ENCODE assay signal across 13 mouse cellular contexts in genomic region chr12:80787604-80788003, GRCm38 (mm10). TPM values are rescaled to one million over a fixed set of nuclear protein-coding genes. Genes with fewer than 3 reads are reported as not detected.
DNase-seq lines count a peak whose midpoint lies in the region; ATAC-seq and TF ChIP-seq lines count a peak whose summit lies in the region.
"Had no signal": no experiment of that assay in that cellular context is flagged by ENCODE, and none has a peak within 500 bp of the region (broad histone marks: within the 10 kb centered on the region; RNA-seq: fewer than 3 reads in every experiment).

No protein-coding gene starts in this region.

- intact Hi-C loops in left cerebral cortex, adult 2 months (cut with DNase I) = no loop called here

- DNase-seq in forebrain, embryonic 11.5 days (ENCODE audit: low spot score) = peak; percentile 50
- DNase-seq in forebrain, postnatal 0 days = no peak
- DNase-seq in lung, postnatal 10 days = peak; percentile 22
- no peak for DNase-seq in lung, adult 2 months
- peak; percentile 25 for DNase-seq in liver
- DNase-seq in embryonic facial prominence, embryonic 10.5 days (ENCODE audit: low spot score) = no peak
- no peak for DNase-seq in urinary bladder, postnatal 10 days (ENCODE audit: low spot score)
- DNase-seq in left cerebral cortex, adult 2 months (ENCODE audit: extremely low spot score in 1 of 2, low spot score in 2 of 2) = no peak
- DNase-seq: heart, postnatal 10 days had no signal

- WGBS in forebrain, embryonic 11.5 days = 62% methylated on average over 11 of the region's 11 CpGs
- 44% methylated on average over 11 of the region's 11 CpGs for WGBS in forebrain, postnatal 0 days
- 39% methylated on average over 11 of the region's 11 CpGs for WGBS in lung, adult 2 months
- WGBS in embryonic facial prominence, embryonic 10.5 days = 61% methylated on average over 11 of the region's 11 CpGs

- TF ChIP-seq CTCF in forebrain, postnatal 0 days (IDR thresholded peaks at IDR 0.05; ENCODE audit: low read depth) = no peak
- no peak for TF ChIP-seq CTCF in lung, adult 2 months (IDR thresholded peaks at IDR 0.05; ENCODE audit: insufficient read depth, low read length)
- TF ChIP-seq CTCF in left cerebral cortex, adult 2 months (IDR thresholded peaks at IDR 0.05) = no peak

- peaks cover 5% of the 10 kb centered on the region; the same call in 1 of the 2 replicates for H3K4me1 ChIP-seq in forebrain, embryonic 11.5 days (replicated peaks; ENCODE audit: control insufficient read depth, insufficient read depth, low read length)
- peaks cover 4% of the 10 kb centered on the region; the same call in 1 of the 2 replicates for H3K4me1 ChIP-seq in forebrain, postnatal 0 days (ENCODE audit: insufficient read depth)
- peaks cover 8% of the 10 kb centered on the region for H3K4me1 ChIP-seq in lung, adult 2 months (ENCODE audit: control insufficient read depth, insufficient read depth, low read length)
- H3K4me1 ChIP-seq in embryonic facial prominence, embryonic 10.5 days = peaks cover 18% of the 10 kb centered on the region

- no peak overlapping the region for H3K9ac ChIP-seq in forebrain, embryonic 11.5 days (ENCODE audit: low read length)
- no peak overlapping the region for H3K9ac ChIP-seq in forebrain, postnatal 0 days
- H3K9ac ChIP-seq: embryonic facial prominence, embryonic 15.5 days; neural tube, embryonic 12.5 days had no signal

- H3K36me3 ChIP-seq in forebrain, embryonic 11.5 days (ENCODE audit: control insufficient read depth, insufficient read depth, low read length) = no peaks in the 10 kb centered on the region
- H3K36me3 ChIP-seq in forebrain, postnatal 0 days (ENCODE audit: insufficient read depth) = no peaks in the 10 kb centered on the region
- H3K36me3 ChIP-seq in embryonic facial prominence, embryonic 10.5 days (replicated peaks) = no peaks in the 10 kb centered on the region
- H3K36me3 ChIP-seq: embryonic facial prominence, embryonic 15.5 days; neural tube, embryonic 12.5 days had no signal

- TF ChIP-seq POLR2A in lung, adult 2 months (IDR thresholded peaks at IDR 0.05; ENCODE audit: borderline replicate concordance, extremely low read depth, low read depth, low read length) = no peak

- ATAC-seq in forebrain, embryonic 11.5 days (replicated peaks; ENCODE audit: low FRiP score) = no peak
- ATAC-seq in forebrain, postnatal 0 days = no peak

- no peaks in the 10 kb centered on the region for H3K27me3 ChIP-seq in forebrain, embryonic 11.5 days (ENCODE audit: control insufficient read depth, insufficient read depth, low read length)
- H3K27me3 ChIP-seq in forebrain, postnatal 0 days (ENCODE audit: insufficient read depth, low read length) = no peaks in the 10 kb centered on the region
- H3K27me3 ChIP-seq in embryonic facial prominence, embryonic 10.5 days (replicated peaks; ENCODE audit: low read depth, poor library complexity, severe bottlenecking) = 0 out of 2 replicates have a peak, but pooled peaks cover 7% of the 10 kb centered on the region
- H3K27me3 ChIP-seq: embryonic facial prominence, embryonic 15.5 days; neural tube, embryonic 12.5 days had no signal

- no peaks in the 10 kb centered on the region for H3K9me3 ChIP-seq in forebrain, embryonic 11.5 days (ENCODE audit: control insufficient read depth, low read length)
- H3K9me3 ChIP-seq in forebrain, postnatal 0 days (ENCODE audit: low read length) = no peaks in the 10 kb centered on the region
- H3K9me3 ChIP-seq in embryonic facial prominence, embryonic 10.5 days = no peaks in the 10 kb centered on the region
- H3K9me3 ChIP-seq: embryonic facial prominence, embryonic 15.5 days; G1E; neural tube, embryonic 12.5 days had no signal

- no peak overlapping the region for H3K4me2 ChIP-seq in forebrain, embryonic 11.5 days (ENCODE audit: low read depth, low read length, severe bottlenecking)
- H3K4me2 ChIP-seq in forebrain, postnatal 0 days (ENCODE audit: low read depth) = no peak overlapping the region
- H3K4me2 ChIP-seq: embryonic facial prominence, embryonic 15.5 days; midbrain, embryonic 11.5 days; neural tube, embryonic 12.5 days had no signal

- H3K4me3 ChIP-seq in forebrain, embryonic 11.5 days (ENCODE audit: low read depth, low read length) = no peak overlapping the region
- no peak overlapping the region for H3K4me3 ChIP-seq in forebrain, postnatal 0 days (ENCODE audit: low read depth, low read length)
- H3K4me3 ChIP-seq in lung, adult 2 months (replicated peaks; ENCODE audit: extremely low read depth, low read depth, low read length) = no peak overlapping the region
- H3K4me3 ChIP-seq in embryonic facial prominence, embryonic 10.5 days = no peak overlapping the region
- H3K4me3 ChIP-seq in left cerebral cortex, adult 2 months = no peak overlapping the region
- H3K4me3 ChIP-seq: embryonic facial prominence, embryonic 15.5 days; neural tube, embryonic 12.5 days had no signal

- no peak overlapping the region for H3K27ac ChIP-seq in forebrain, embryonic 11.5 days (ENCODE audit: low read depth, low read length)
- no peak overlapping the region for H3K27ac ChIP-seq in forebrain, postnatal 0 days (ENCODE audit: low read depth, low read length)
- no peak overlapping the region for H3K27ac ChIP-seq in embryonic facial prominence, embryonic 10.5 days (replicated peaks)
- no peak overlapping the region for H3K27ac ChIP-seq in left cerebral cortex, adult 2 months
- H3K27ac ChIP-seq: embryonic facial prominence, embryonic 15.5 days; neural tube, embryonic 12.5 days had no signal

RNA-seq across cellular contexts. Expression of gene Susd6, which starts 2.7 kb away (rescaled TPM):
- 19.9 and 21.5 TPM in 2 replicates for polyA plus RNA-seq in forebrain, embryonic 11.5 days (2014; fragmentation: Nextera tagmentation; extraction: Ambion mirVana)
- 12.5 and 15.3 TPM in 2 replicates for total RNA-seq in forebrain, postnatal 0 days (2014; rRNA removed)
- 6.8 and 8.0 TPM in 2 replicates for polyA plus RNA-seq in forebrain, postnatal 0 days (2015; fragmentation: Nextera tagmentation; extraction: Ambion mirVana)
- 83.3 and 102 TPM in 2 replicates for polyA plus RNA-seq in lung, adult 2 months (2012; rRNA removed)
- polyA plus RNA-seq in embryonic facial prominence, embryonic 10.5 days (2016; fragmentation: Nextera tagmentation; extraction: Ambion mirVana) = 13.6 and 13.8 TPM in 2 replicates
- 10 to 100 TPM; 37.0 TPM for total RNA-seq in left cerebral cortex, adult 2 months (2021)

RNA-seq across cellular contexts. Expression of gene Ccdc177, which starts 27.1 kb away (rescaled TPM):
- polyA plus RNA-seq in forebrain, embryonic 11.5 days (2014; fragmentation: Nextera tagmentation; extraction: Ambion mirVana) = 5.1 and 6.8 TPM in 2 replicates
- 19.1 and 23.5 TPM in 2 replicates for total RNA-seq in forebrain, postnatal 0 days (2014; rRNA removed)
- polyA plus RNA-seq in forebrain, postnatal 0 days (2015; fragmentation: Nextera tagmentation; extraction: Ambion mirVana) = 1.6 and 2.3 TPM in 2 replicates
- polyA plus RNA-seq in lung, adult 2 months (2012; rRNA removed) = not detected in 2 replicates
- polyA plus RNA-seq in embryonic facial prominence, embryonic 10.5 days (2016; fragmentation: Nextera tagmentation; extraction: Ambion mirVana) = 0.52 and 0.59 TPM in 2 replicates
- 10 to 100 TPM; 11.6 to 15.3 TPM for total RNA-seq in left cerebral cortex, adult 2 months (2021)
- polyA plus RNA-seq: G1E had no signal

Comparison
In these comparisons a context has a peak if more than half of its experiments do, and no peak if none do; other contexts are left out.
1. DNase-seq: peak in forebrain, embryonic 11.5 days (single experiment), lung, postnatal 10 days (single experiment) and liver (single experiment); none in forebrain, postnatal 0 days (single experiment), lung, adult 2 months (single experiment), embryonic facial prominence, embryonic 10.5 days (single experiment), urinary bladder, postnatal 10 days (single experiment) and left cerebral cortex, adult 2 months (0 of 2).